Mouse (Mus musculus) activated CD4-positive, CD25-positive, alpha-beta regulatory T cell, adult 4 months (primary cell): ENCODE measurements around the gene Olfr1093. TPM values are rescaled to one million over a fixed set of nuclear protein-coding genes. Genes with fewer than 3 reads are reported as not detected.

Source experiments
- ATAC-seq: one replicate; pipeline ENCODE4 v1.8.0; 2017
- polyA plus RNA-seq, 2 experiments: library from polyadenylated mRNA; unstranded; fragments of 100-300 nt; shearing (Covaris generic); gene quantifications; one replicate each; pipeline ENCODE4 v1.2.1; 2017

Gene Olfr1093
- polyA plus RNA-seq: not detected

DNA sequence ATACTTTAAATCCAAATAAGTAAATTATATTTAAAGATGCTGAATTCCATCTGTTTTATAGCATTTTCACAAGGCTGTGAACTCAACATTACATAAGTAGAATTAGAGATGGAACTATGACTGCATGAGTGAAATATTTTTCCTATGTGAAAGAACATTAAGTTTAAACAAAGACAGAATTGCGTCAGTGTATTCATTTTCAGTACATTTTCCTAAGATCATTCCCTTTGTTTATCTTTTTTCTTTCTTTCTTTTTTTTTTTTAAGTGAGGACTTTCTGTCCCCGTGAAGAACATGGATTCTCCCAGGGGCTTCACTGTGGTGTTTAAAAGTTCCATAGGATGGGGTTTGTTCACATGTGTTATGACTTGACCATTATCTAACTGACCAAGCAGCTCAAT is at the start of gene Olfr1093:
Gene Olfr1093 (plus strand): TSS at position 301 of the 400 bp plus-strand sequence.
- ATAC-seq: no peak

DNA sequence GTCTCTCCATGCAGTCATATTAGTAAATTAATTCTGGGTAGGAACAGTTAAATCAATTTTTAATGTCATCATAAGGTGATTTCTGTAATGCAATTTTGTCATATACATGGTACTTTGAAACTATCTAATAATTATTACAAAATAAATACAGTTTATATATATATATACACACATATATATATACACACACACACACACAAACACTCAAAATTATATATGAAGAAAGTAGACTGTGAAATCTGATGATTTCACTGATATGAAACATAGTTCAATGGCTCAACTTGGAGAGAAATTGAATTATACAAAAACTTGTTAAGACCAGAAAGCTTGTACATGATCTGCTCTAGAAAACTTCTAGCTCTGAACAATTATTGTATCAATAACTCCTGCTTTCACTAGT is 48.7 kb upstream of the Olfr1093 start, which contains the start of gene Olfr1089:
Gene Olfr1089 (minus strand): TSS at position 101 of the 400 bp plus-strand sequence.
- ATAC-seq: no peak

DNA sequence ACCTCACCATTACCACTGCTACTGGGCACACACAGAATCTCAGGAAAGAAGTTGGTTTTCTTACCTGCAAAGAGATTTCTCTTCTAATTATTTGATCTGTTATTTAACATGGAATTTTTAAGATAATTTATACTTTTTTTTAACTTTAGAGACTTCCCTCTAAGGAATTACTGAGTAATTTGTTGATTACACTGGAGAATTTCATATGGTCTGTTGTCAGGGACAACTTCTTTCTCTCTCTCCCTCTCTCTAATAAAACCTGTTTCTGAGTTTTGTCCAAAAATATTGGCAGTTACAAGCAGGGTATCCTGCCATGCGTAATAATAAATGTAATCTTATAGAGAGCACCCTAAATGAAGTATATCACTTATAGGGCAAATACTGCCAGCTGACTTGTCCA is 23.4 kb upstream of the Olfr1093 start, which contains the start of gene Olfr1090:
Gene Olfr1090 (minus strand): TSS at position 101 of the 400 bp plus-strand sequence.
- ATAC-seq: no peak

DNA sequence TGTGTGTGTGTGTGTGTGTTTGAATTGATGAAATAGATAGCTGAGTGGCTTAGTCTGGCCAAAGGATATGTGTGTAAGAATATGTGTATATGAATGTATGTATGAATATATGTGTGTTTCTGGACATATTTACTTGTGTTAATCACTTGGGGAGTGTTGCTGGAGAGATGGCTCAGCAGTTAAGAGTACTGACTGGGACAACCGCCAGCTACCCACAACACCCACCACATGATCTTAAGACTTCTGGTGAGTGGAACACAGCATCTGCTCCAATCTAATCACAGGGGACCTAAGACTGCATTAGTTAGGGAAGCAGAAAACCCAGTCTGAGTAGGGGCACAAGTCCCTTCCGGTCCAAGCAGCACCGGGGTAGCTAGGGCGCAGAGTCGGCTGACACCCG is 21.2 kb upstream of the Olfr1093 start:
- ATAC-seq: no peak

DNA sequence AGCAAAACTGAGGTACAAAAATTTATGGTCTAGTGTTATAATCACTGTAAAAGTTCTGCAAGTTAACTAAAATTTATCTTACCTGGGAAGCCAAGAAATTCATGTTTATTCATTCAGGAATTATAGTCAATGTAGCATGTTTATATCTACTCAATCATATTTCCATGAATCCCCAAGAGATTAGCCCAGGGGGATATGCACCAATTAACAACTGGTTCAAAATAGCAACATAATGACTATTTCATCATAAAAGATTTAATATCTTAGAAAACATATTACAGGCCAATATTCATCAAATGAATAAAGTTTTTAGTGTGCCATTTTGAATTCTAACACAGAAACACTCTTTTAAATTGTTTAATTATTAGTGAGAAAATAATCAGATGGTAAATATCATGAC is 27.6 kb downstream of the Olfr1093 start, which contains the start of gene Olfr141:
Gene Olfr141 (minus strand): TSS at position 101 of the 400 bp plus-strand sequence.
- ATAC-seq: no peak

DNA sequence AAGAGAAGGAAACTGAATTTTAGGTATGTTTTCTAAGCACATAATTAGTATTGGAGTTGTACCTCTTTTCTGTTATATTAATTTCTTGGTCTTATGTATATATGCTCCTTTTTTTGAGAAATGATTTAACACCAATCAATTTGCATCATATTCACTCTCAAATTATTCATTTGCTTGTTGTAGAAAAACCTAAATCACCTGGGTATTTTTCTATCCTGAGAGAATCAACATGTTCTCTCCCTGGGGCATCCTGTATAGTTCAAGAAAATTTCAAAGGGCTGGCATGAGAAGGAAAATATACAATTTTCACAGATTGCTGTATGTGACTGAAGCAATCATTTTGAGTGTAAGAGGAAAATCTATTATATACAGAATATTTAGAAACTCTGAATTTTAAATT is 42.1 kb downstream of the Olfr1093 start, which contains the start of gene Olfr1094:
Gene Olfr1094 (plus strand): TSS at position 301 of the 400 bp plus-strand sequence.
- ATAC-seq: no peak

Other genes starting within 250 kb of the Olfr1093 start
- not detected for gene Olfr1079, start 240.0 kb upstream of the Olfr1093 start, polyA plus RNA-seq
- gene Olfr1080, start 224.2 kb upstream of the Olfr1093 start, polyA plus RNA-seq: not detected
- gene Olfr1082, start 183.5 kb upstream of the Olfr1093 start, polyA plus RNA-seq: not detected
- gene Olfr1084, start 142.8 kb upstream of the Olfr1093 start, polyA plus RNA-seq: not detected
- not detected for gene Olfr1085, start 120.5 kb upstream of the Olfr1093 start, polyA plus RNA-seq
- gene Olfr1086, start 102.4 kb upstream of the Olfr1093 start, polyA plus RNA-seq: not detected
- not detected for gene Olfr1087, start 84.1 kb upstream of the Olfr1093 start, polyA plus RNA-seq
- gene Olfr1089, start 48.8 kb upstream of the Olfr1093 start, polyA plus RNA-seq: not detected
- gene Olfr1090, start 23.5 kb upstream of the Olfr1093 start, polyA plus RNA-seq: not detected
- not detected for gene Olfr141, start 27.5 kb downstream of the Olfr1093 start, polyA plus RNA-seq
- not detected for gene Olfr1094, start 42.2 kb downstream of the Olfr1093 start, polyA plus RNA-seq
- gene Olfr1095, start 69.2 kb downstream of the Olfr1093 start, polyA plus RNA-seq: not detected
- gene Gm13723, start 92.3 kb downstream of the Olfr1093 start, polyA plus RNA-seq: not detected
- gene Olfr1097, start 109.7 kb downstream of the Olfr1093 start, polyA plus RNA-seq: not detected
- gene Olfr1098, start 142.1 kb downstream of the Olfr1093 start, polyA plus RNA-seq: not detected
- gene Olfr1099, start 178.2 kb downstream of the Olfr1093 start, polyA plus RNA-seq: not detected
- not detected for gene Olfr1100, start 197.5 kb downstream of the Olfr1093 start, polyA plus RNA-seq
- not detected for gene Olfr1101, start 208.7 kb downstream of the Olfr1093 start, polyA plus RNA-seq
- not detected for gene Olfr1102, start 215.9 kb downstream of the Olfr1093 start, polyA plus RNA-seq
- not detected for gene Olfr1104, start 244.6 kb downstream of the Olfr1093 start, polyA plus RNA-seq